Mouse (Mus musculus) hindbrain, postnatal 0 days (tissue): ENCODE measurements around the gene Atp5h. TPM values are rescaled to one million over a fixed set of nuclear protein-coding genes. Genes with fewer than 3 reads are reported as not detected.
"Not testable (repeated sequence)": the region's sequence is repeated elsewhere in the genome, so short reads cannot be mapped to it uniquely, and the experiment has no call there.

Source experiments
- ATAC-seq: fragments of 200-750 bp; cut with Nextera tagmentation; 2 replicates; pipeline ENCODE4 v1.8.0; 2017; ENCODE audit warnings: mild to moderate bottlenecking, moderate TSS enrichment, moderate library complexity
- DNase-seq: peaks from one replicate; pipeline ENCODE4 v3.0.0-alpha.2; 2015; ENCODE audit warnings: low spot score
- H3K27ac ChIP-seq: fragments of 300-500 bp; sonication (generic); 2 replicates; pipeline ENCODE4 v1.5.1; 2014; ENCODE audit warnings: mild to moderate bottlenecking
- H3K27me3 ChIP-seq: fragments of 300-500 bp; sonication (generic); 2 replicates; pipeline ENCODE4 v1.6.1; 2014; ENCODE audit warnings: low read length, mixed read lengths; ENCODE audit not compliant: insufficient read depth
- H3K36me3 ChIP-seq: fragments of 300-500 bp; sonication (generic); 2 replicates; pipeline ENCODE4 v1.6.1; 2014; ENCODE audit warnings: low read length, mixed read lengths; ENCODE audit not compliant: insufficient read depth
- H3K4me1 ChIP-seq: fragments of 300-500 bp; sonication (generic); 2 replicates; pipeline ENCODE4 v1.6.1; 2014; ENCODE audit warnings: antibody characterized with exemption, low read length, mixed read lengths; ENCODE audit not compliant: insufficient read depth
- H3K4me2 ChIP-seq: fragments of 300-500 bp; sonication (generic); 2 replicates; pipeline ENCODE4 v1.6.1; 2014; ENCODE audit warnings: low read depth, mild to moderate bottlenecking, low read length, moderate library complexity, mixed read lengths
- H3K4me3 ChIP-seq: fragments of 300-500 bp; sonication (generic); 2 replicates; pipeline ENCODE4 v1.5.1; 2014; ENCODE audit warnings: low read length
- H3K9ac ChIP-seq: fragments of 300-500 bp; sonication (generic); replicated peaks from 2 replicates; pipeline ENCODE4 v1.6.1; 2014; ENCODE audit warnings: mild to moderate bottlenecking, low read length, moderate library complexity, mixed read lengths
- H3K9me3 ChIP-seq: fragments of 300-500 bp; sonication (generic); 2 replicates; pipeline ENCODE4 v1.6.1; 2016; ENCODE audit warnings: low read length, mixed read lengths
- CTCF ChIP-seq: IDR thresholded peaks from 2 replicates; pipeline ENCODE4 v1.5.1; 2016; ENCODE audit warnings: antibody characterized with exemption, control low read depth, low read depth
- WGBS: fragments of 180-500 bp; shearing (Covaris S2); extraction: QIAGEN DNeasy Blood & Tissue Kit; methylation state at CpG from one replicate; pipeline ENCODE4 v1.1.7; 2014; 5-methylcytosine and 5-hydroxymethylcytosine counted together
- polyA plus RNA-seq: library from polyadenylated mRNA; unstranded; fragments of >200 nt; fragmentation: Nextera tagmentation; extraction: Ambion mirVana; gene quantifications from 2 replicates; pipeline ENCODE4 v1.2.1, GENCODE M21; 2015
- total RNA-seq: library from RNA; depleted of rRNA; stranded (reverse); fragments of >200 nt; gene quantifications from 2 replicates; pipeline ENCODE4 v1.2.3, GENCODE M21; 2014

Gene Atp5h
- total and polyA plus RNA-seq, 2 experiments from 2014 or later: 240 to 1,097 TPM

- 21% methylated on average over 11 of the region's 11 CpGs for WGBS
- TF ChIP-seq CTCF: no peak; the same call in 1 of the 2 replicates
- Histone ChIP-seq H3K36me3 (peaks cover 5% of the 10 kb centered on the region), H3K27ac (peak overlapping the region; percentile 52), H3K4me2 (peak overlapping the region; percentile 23), H3K27me3 (no peaks in the 10 kb centered on the region), H3K4me3 (no peak overlapping the region), H3K9ac (no peak overlapping the region), H3K9me3 (no peaks in the 10 kb centered on the region), H3K4me1 (peaks cover 12% of the 10 kb centered on the region; the same call in 1 of the 2 replicates)
- ATAC-seq (peak; percentile 65), DNase-seq (peak; percentile 73)
Observed at GRCm38 (mm10) chr11:115400630-115401391, 19.0 kb downstream of the Atp5h start.

DNA sequence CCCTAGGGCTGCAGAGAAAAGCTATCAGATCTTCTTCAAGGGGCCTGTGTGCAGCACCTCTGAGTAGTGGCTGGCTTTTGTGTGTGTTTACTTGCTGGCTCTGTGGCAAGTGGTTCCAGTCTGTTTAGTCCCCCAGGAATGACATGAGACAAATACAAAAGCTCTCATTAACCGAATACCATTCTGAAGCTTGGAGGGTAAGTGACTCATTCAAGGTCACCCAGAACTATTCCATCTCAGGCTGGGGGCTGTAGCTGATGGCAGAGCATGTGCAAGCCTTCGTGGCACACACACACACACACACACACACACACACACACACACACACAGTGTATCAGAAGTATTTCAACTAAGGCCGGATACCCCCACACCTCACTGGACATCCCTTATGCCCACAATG is 19.6 kb downstream of the Atp5h start:
- ATAC-seq (no peak), DNase-seq (no peak)
- Histone ChIP-seq H3K36me3 (peaks cover 9% of the 10 kb centered on the region), H3K27me3 (no peaks in the 10 kb centered on the region), H3K27ac (peak overlapping the region; percentile 52), H3K9me3 (no peaks in the 10 kb centered on the region), H3K4me2 (no peak overlapping the region), H3K9ac (no peak overlapping the region), H3K4me1 (peaks cover 10% of the 10 kb centered on the region; the same call in 1 of the 2 replicates), H3K4me3 (no peak overlapping the region)
- 63% methylated on average over 3 of the region's 3 CpGs for WGBS
- TF ChIP-seq CTCF: no peak

- no peak overlapping the region for H3K4me2 ChIP-seq
- ATAC-seq (no peak), DNase-seq (no peak)
- no peak for TF ChIP-seq CTCF
- no peak overlapping the region for H3K4me3 ChIP-seq
- H3K9ac ChIP-seq: no peak overlapping the region
- no peaks in the 10 kb centered on the region for H3K4me1 ChIP-seq
- H3K9me3 ChIP-seq: no peaks in the 10 kb centered on the region
- H3K27me3 ChIP-seq: no peaks in the 10 kb centered on the region
- peaks cover 23% of the 10 kb centered on the region for H3K36me3 ChIP-seq
- 80% methylated on average over 7 of the region's 7 CpGs for WGBS
- no peak overlapping the region for H3K27ac ChIP-seq
Observed at GRCm38 (mm10) chr11:115398085-115398484, 21.7 kb downstream of the Atp5h start.

- Histone ChIP-seq H3K9me3 (no peaks in the 10 kb centered on the region), H3K27me3 (no peaks in the 10 kb centered on the region), H3K4me3 (no peak overlapping the region), H3K36me3 (peaks cover 37% of the 10 kb centered on the region), H3K9ac (no peak overlapping the region), H3K4me2 (no peak overlapping the region), H3K4me1 (no peaks in the 10 kb centered on the region), H3K27ac (no peak overlapping the region)
- peak; percentile 39; the same call in 1 of the 2 replicates for ATAC-seq
- peak; percentile 50 for DNase-seq
- TF ChIP-seq CTCF: no peak
- 62% methylated on average over 34 of the region's 34 CpGs for WGBS
Observed at GRCm38 (mm10) chr11:115393721-115394325, 25.9 kb downstream of the Atp5h start.

DNA sequence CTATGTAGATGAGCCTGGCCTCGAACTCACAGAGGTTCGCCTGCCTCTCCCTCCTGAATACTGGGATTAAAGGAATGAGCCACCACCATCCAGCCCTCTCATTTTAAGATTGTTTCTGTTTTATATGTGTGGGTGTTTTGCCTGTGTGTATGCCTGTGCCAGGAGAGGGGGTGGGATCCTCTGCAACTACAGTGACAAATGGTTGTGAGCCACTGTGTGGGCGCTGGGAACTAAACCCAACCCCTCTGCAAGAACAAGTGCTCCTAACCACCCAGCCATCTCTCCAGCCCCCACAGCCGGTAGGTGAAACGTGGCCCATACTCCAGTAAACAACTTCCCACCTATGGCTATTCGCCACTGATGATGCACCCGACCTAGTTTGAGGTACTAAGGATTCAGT is 28.4 kb downstream of the Atp5h start:
- 90% methylated on average over 7 of the region's 7 CpGs for WGBS
- Histone ChIP-seq H3K36me3 (peaks cover 37% of the 10 kb centered on the region), H3K4me1 (no peaks in the 10 kb centered on the region)

DNA sequence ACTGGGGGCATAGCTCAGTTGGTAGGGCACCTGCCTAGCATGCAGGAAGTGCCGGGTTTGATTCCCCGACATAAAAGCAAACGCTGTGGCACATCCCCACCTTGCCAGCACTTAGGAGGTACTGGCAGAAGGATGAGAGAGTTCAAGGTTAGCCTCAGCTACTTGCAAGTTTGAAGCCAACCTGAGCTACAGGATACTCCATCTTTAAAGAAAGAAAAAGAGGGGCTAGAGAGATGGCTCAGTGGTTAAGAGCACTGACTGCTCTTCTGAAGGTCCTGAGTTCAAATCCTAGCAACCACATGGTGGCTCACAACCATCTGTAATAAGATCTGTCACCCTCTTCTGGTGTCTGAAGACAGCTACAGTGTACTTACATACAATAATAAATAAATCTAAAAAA is 32.9 kb downstream of the Atp5h start:
- H3K4me1 ChIP-seq: peaks cover 19% of the 10 kb centered on the region
- 94% methylated on average over 3 of the region's 3 CpGs for WGBS
- H3K27me3 ChIP-seq, ATAC-seq, H3K9me3 ChIP-seq, H3K4me2 ChIP-seq, H3K9ac ChIP-seq, H3K27ac ChIP-seq, H3K4me3 ChIP-seq, DNase-seq, H3K36me3 ChIP-seq: not testable (repeated sequence)

More for the DNA sequence above, 28.4 kb downstream of the Atp5h start:
- TF ChIP-seq CTCF: no peak
- ATAC-seq (no peak), DNase-seq (no peak)
- H3K9ac ChIP-seq: no peak overlapping the region
- H3K27me3 ChIP-seq: no peaks in the 10 kb centered on the region
- H3K27ac ChIP-seq: no peak overlapping the region
- H3K4me3 ChIP-seq: no peak overlapping the region
- no peak overlapping the region for H3K4me2 ChIP-seq
- no peaks in the 10 kb centered on the region for H3K9me3 ChIP-seq

DNA sequence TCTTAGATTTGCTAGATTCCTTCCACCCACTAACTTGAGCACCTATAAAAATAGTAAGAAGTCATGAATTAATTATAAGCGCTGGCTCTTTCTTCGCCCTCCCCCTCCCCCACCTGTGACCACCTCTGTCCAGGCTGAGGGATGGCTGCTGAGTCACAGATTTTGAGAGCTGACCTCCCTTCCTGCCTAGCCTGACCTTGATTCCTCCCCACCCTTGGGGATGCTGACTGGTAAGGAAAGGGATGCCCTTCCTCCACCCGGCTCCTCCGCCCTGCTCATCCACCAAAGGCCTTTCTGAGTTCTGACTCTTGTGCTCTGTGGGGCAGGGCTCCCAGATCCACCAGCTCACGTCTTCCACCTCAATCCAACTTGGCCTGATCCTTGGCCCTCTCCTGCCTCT is 35.2 kb downstream of the Atp5h start:
- Histone ChIP-seq H3K9me3 (no peaks in the 10 kb centered on the region), H3K4me1 (peaks cover 19% of the 10 kb centered on the region), H3K27me3 (no peaks in the 10 kb centered on the region), H3K4me2 (peak overlapping the region; percentile 81), H3K4me3 (no peak overlapping the region), H3K9ac (peak overlapping the region; percentile 95; the same call in 1 of the 2 replicates), H3K36me3 (no peaks in the 10 kb centered on the region), H3K27ac (peak overlapping the region; percentile 94; the same call in 1 of the 2 replicates)
- no peak for ATAC-seq
- DNase-seq: no peak
- 75% methylated on average over 5 of the region's 5 CpGs for WGBS
- TF ChIP-seq CTCF: no peak
